Mouse (Mus musculus) c-Kit-positive CD71-positive TER-119-negative erythroid progenitor cells, embryonic 14.5 days (primary cell): ENCODE measurements around the gene Tnni1.

ENCODE experiments used
- DNase-seq: peaks from one replicate; pipeline ENCODE4 v3.0.0-alpha.2; 2013; ENCODE audit warnings: low read depth

The Tnni1 gene

GRCm38 (mm10) chr1:135846632-135847031 is 67.4 kb downstream of the Tnni1 start:
- DNase-seq = no peak

GRCm38 (mm10) chr1:135847139-135847562 is 67.9 kb downstream of the Tnni1 start:
- peak; percentile 67 for DNase-seq

- no peak for DNase-seq
Measured at GRCm38 (mm10) chr1:135847611-135848351, 68.5 kb downstream of the Tnni1 start.

GRCm38 (mm10) chr1:135850722-135851512 is 71.7 kb downstream of the Tnni1 start:
- DNase-seq = no peak

GRCm38 (mm10) chr1:135852044-135852756 is 73.0 kb downstream of the Tnni1 start:
- no peak for DNase-seq

GRCm38 (mm10) chr1:135853200-135853599 is 74.0 kb downstream of the Tnni1 start:
- no peak for DNase-seq

- no peak for DNase-seq
Measured at GRCm38 (mm10) chr1:135854591-135855343, 75.5 kb downstream of the Tnni1 start.

GRCm38 (mm10) chr1:135855344-135855687 is 76.1 kb downstream of the Tnni1 start:
- no peak for DNase-seq

- no peak for DNase-seq
Measured at GRCm38 (mm10) chr1:135856070-135856469, 76.8 kb downstream of the Tnni1 start.

- no peak for DNase-seq
Measured at GRCm38 (mm10) chr1:135857137-135857775, 78.0 kb downstream of the Tnni1 start.

- no peak for DNase-seq
Measured at GRCm38 (mm10) chr1:135858533-135858932, 79.3 kb downstream of the Tnni1 start.
